Mouse (Mus musculus) bone marrow, adult 2 months (tissue): ENCODE measurements around the gene Rap2b. TPM values are rescaled to one million over a fixed set of nuclear protein-coding genes. Genes with fewer than 3 reads are reported as not detected.

ENCODE experiments used
- H3K27ac ChIP-seq: fragments of 200-500 bp; 2 replicates; pipeline ENCODE4 v1.5.1; 2012; ENCODE audit warnings: low read depth, mild to moderate bottlenecking, control low read depth, inconsistent platforms, low read length; ENCODE audit not compliant: control insufficient read depth, poor library complexity, insufficient read depth
- H3K4me1 ChIP-seq: fragments of 200-500 bp; 2 replicates; pipeline ENCODE4 v1.6.1; 2011; ENCODE audit warnings: low read length; ENCODE audit not compliant: control insufficient read depth, insufficient read depth
- H3K4me3 ChIP-seq: fragments of 200-500 bp; replicated peaks from 2 replicates; pipeline ENCODE3; 2011; ENCODE audit warnings: mild to moderate bottlenecking, low read depth, low read length, control low read depth; ENCODE audit not compliant: control insufficient read depth
- CTCF ChIP-seq: fragments of 200-500 bp; IDR thresholded peaks from 2 replicates; pipeline ENCODE4 v1.5.1; 2011; ENCODE audit warnings: low read length, control low read depth; ENCODE audit not compliant: control insufficient read depth, insufficient read depth
- POLR2A ChIP-seq: fragments of 200-500 bp; IDR thresholded peaks from 2 replicates; pipeline ENCODE4 v1.6.1; 2011; ENCODE audit warnings: low read depth, mild to moderate bottlenecking, control low read depth, low read length, borderline replicate concordance; ENCODE audit not compliant: control insufficient read depth
- WGBS: fragments of 180-500 bp; shearing (Covaris S2); methylation state at CpG from one replicate; pipeline ENCODE4 v1.1.7; 2018; 5-methylcytosine and 5-hydroxymethylcytosine counted together
- polyA plus RNA-seq: library from polyadenylated mRNA; stranded (reverse); fragments of >200 nt; gene quantifications from 2 replicates; pipeline ENCODE4 v1.2.4, GENCODE M21; 2011; ENCODE audit warnings: low replicate concordance; ENCODE audit not compliant: missing spikeins, insufficient read depth, insufficient read length

Rap2b gene
- polyA plus RNA-seq, 1 experiment: 6.8 TPM

GRCm38 (mm10) chr3:61349433-61349832, 12.0 kb upstream of the Rap2b start:
- H3K4me1 ChIP-seq: no peaks in the 10 kb centered on the region
- H3K4me3 ChIP-seq: no peak overlapping the region
- WGBS: 78% methylated on average over 1 of the region's 1 CpGs
- H3K27ac ChIP-seq: no peak overlapping the region
- TF ChIP-seq POLR2A (no peak), CTCF (no peak)

GRCm38 (mm10) chr3:61355464-61355863, 6.0 kb upstream of the Rap2b start:
- H3K27ac ChIP-seq: no peak overlapping the region
- TF ChIP-seq POLR2A (no peak), CTCF (no peak)
- no peak overlapping the region for H3K4me3 ChIP-seq
- no peaks in the 10 kb centered on the region for H3K4me1 ChIP-seq
- 33% methylated on average over 1 of the region's 1 CpGs for WGBS

GRCm38 (mm10) chr3:61358107-61358506, 3.3 kb upstream of the Rap2b start:
- WGBS: 8% methylated on average over 6 of the region's 6 CpGs
- Histone ChIP-seq H3K4me3 (no peak overlapping the region), H3K4me1 (no peaks in the 10 kb centered on the region), H3K27ac (no peak overlapping the region)
- no peak for TF ChIP-seq CTCF
- TF ChIP-seq POLR2A: no peak

GRCm38 (mm10) chr3:61358756-61359293, 2.6 kb upstream of the Rap2b start:
- TF ChIP-seq POLR2A (no peak), CTCF (no peak)
- WGBS: 8% methylated on average over 7 of the region's 7 CpGs
- no peak overlapping the region for H3K4me3 ChIP-seq
- no peaks in the 10 kb centered on the region for H3K4me1 ChIP-seq
- no peak overlapping the region for H3K27ac ChIP-seq

GRCm38 (mm10) chr3:61362821-61363160, 1.4 kb downstream of the Rap2b start:
- TF ChIP-seq POLR2A: no peak
- no peak for TF ChIP-seq CTCF
- Histone ChIP-seq H3K27ac (peak overlapping the region; percentile 25; the same call in 1 of the 2 replicates), H3K4me3 (peak overlapping the region; percentile 64), H3K4me1 (no peaks in the 10 kb centered on the region)
- 4% methylated on average over 9 of the region's 9 CpGs for WGBS

- TF ChIP-seq POLR2A (no peak), CTCF (no peak)
- Histone ChIP-seq H3K4me3 (peak overlapping the region; percentile 70), H3K4me1 (no peaks in the 10 kb centered on the region), H3K27ac (peak overlapping the region; percentile 25)
- under 1% methylated on average over 30 of the region's 30 CpGs for WGBS
These were observed 1.9 kb downstream of the Rap2b start for GRCm38 (mm10) chr3:61363161-61363988.

GRCm38 (mm10) chr3:61363989-61364660, 2.7 kb downstream of the Rap2b start:
- no peaks in the 10 kb centered on the region for H3K4me1 ChIP-seq
- peak overlapping the region; percentile 79 for H3K4me3 ChIP-seq
- TF ChIP-seq POLR2A: peak; percentile 93
- no peak for TF ChIP-seq CTCF
- under 1% methylated on average over 51 of the region's 51 CpGs for WGBS
- peak overlapping the region; percentile 87 for H3K27ac ChIP-seq

- H3K4me1 ChIP-seq: no peaks in the 10 kb centered on the region
- no peak for TF ChIP-seq POLR2A
- TF ChIP-seq CTCF: no peak
- H3K27ac ChIP-seq: peak overlapping the region; percentile 87
- peak overlapping the region; percentile 79 for H3K4me3 ChIP-seq
- WGBS: under 1% methylated on average over 33 of the region's 33 CpGs
These were observed 3.2 kb downstream of the Rap2b start for GRCm38 (mm10) chr3:61364661-61364977.
